Mouse (Mus musculus): Measurements from ENCODE around the gene Tapbp. TPM values are rescaled to one million over a fixed set of nuclear protein-coding genes. Genes with fewer than 3 reads are reported as not detected.

Gene Tapbp
- polyA plus RNA-seq, 1 experiment from 2014 or later, result 42.1 TPM

Small RNA genes lying within 50 kb of the gene (microRNA-seq; reads per million reads assigned to microRNA genes)
- gene Gm27740, result not detected

Other genes with a start within 250 kb of the Tapbp start
- gene Hnrnpm, start 229.0 kb upstream of the Tapbp start, polyA plus RNA-seq (2015; fragmentation: Nextera tagmentation; extraction: Ambion mirVana), result 274 and 281 TPM in 2 replicates
- 62.6 and 65.6 TPM in 2 replicates for gene March2, start 197.2 kb upstream of the Tapbp start, polyA plus RNA-seq (2015; fragmentation: Nextera tagmentation; extraction: Ambion mirVana)
- 257 and 267 TPM in 2 replicates for gene Rab11b, start 155.4 kb upstream of the Tapbp start, polyA plus RNA-seq (2015; fragmentation: Nextera tagmentation; extraction: Ambion mirVana)
- gene Angptl4, start 134.1 kb upstream of the Tapbp start, polyA plus RNA-seq (2015; fragmentation: Nextera tagmentation; extraction: Ambion mirVana), result 53.1 and 62.9 TPM in 2 replicates
- 29.4 and 32.3 TPM in 2 replicates for gene Kank3, start 105.4 kb upstream of the Tapbp start, polyA plus RNA-seq (2015; fragmentation: Nextera tagmentation; extraction: Ambion mirVana)
- 716 and 1,053 TPM in 2 replicates for gene Rps28, start 91.3 kb upstream of the Tapbp start, polyA plus RNA-seq (2015; fragmentation: Nextera tagmentation; extraction: Ambion mirVana)
- gene Ndufa7, start 91.3 kb upstream of the Tapbp start, polyA plus RNA-seq (2015; fragmentation: Nextera tagmentation; extraction: Ambion mirVana), result 404 and 428 TPM in 2 replicates
- gene Cd320, start 72.8 kb upstream of the Tapbp start, polyA plus RNA-seq (2015; fragmentation: Nextera tagmentation; extraction: Ambion mirVana), result 53.1 and 54.8 TPM in 2 replicates
- gene Gm7029, start 42.1 kb upstream of the Tapbp start, polyA plus RNA-seq (2015; fragmentation: Nextera tagmentation; extraction: Ambion mirVana), result not detected in 2 replicates
- 3.5 and 7.7 TPM in 2 replicates for gene Kifc1, start 25.2 kb upstream of the Tapbp start, polyA plus RNA-seq (2015; fragmentation: Nextera tagmentation; extraction: Ambion mirVana)
- 0.19 and 0.30 TPM in 2 replicates for gene Platr17, start 10.8 kb upstream of the Tapbp start, polyA plus RNA-seq (2015; fragmentation: Nextera tagmentation; extraction: Ambion mirVana)
- 47.2 and 55.7 TPM in 2 replicates for gene Daxx, start 6.5 kb upstream of the Tapbp start, polyA plus RNA-seq (2015; fragmentation: Nextera tagmentation; extraction: Ambion mirVana)
- gene Zbtb22, start within 50 bp of the Tapbp start, polyA plus RNA-seq (2015; fragmentation: Nextera tagmentation; extraction: Ambion mirVana), result 14.0 and 15.5 TPM in 2 replicates
- 51.8 and 58.5 TPM in 2 replicates for gene Rgl2, start 13.6 kb downstream of the Tapbp start, polyA plus RNA-seq (2015; fragmentation: Nextera tagmentation; extraction: Ambion mirVana)
- 132 and 139 TPM in 2 replicates for gene Pfdn6, start 24.4 kb downstream of the Tapbp start, polyA plus RNA-seq (2015; fragmentation: Nextera tagmentation; extraction: Ambion mirVana)
- gene Wdr46, start 24.8 kb downstream of the Tapbp start, polyA plus RNA-seq (2015; fragmentation: Nextera tagmentation; extraction: Ambion mirVana), result 31.4 and 36.0 TPM in 2 replicates
- gene B3galt4, start 35.6 kb downstream of the Tapbp start, polyA plus RNA-seq (2015; fragmentation: Nextera tagmentation; extraction: Ambion mirVana), result 5.9 and 8.3 TPM in 2 replicates
- 46.5 and 50.4 TPM in 2 replicates for gene Vps52, start 39.9 kb downstream of the Tapbp start, polyA plus RNA-seq (2015; fragmentation: Nextera tagmentation; extraction: Ambion mirVana)
- 1,572 and 1,837 TPM in 2 replicates for gene Rps18, start 40.1 kb downstream of the Tapbp start, polyA plus RNA-seq (2015; fragmentation: Nextera tagmentation; extraction: Ambion mirVana)
- gene H2-K1, start 84.4 kb downstream of the Tapbp start, polyA plus RNA-seq (2015; fragmentation: Nextera tagmentation; extraction: Ambion mirVana), result 25.5 and 31.3 TPM in 2 replicates
- 18.1 and 18.9 TPM in 2 replicates for gene Ring1, start 108.8 kb downstream of the Tapbp start, polyA plus RNA-seq (2015; fragmentation: Nextera tagmentation; extraction: Ambion mirVana)
- gene H2-Ke6, start 112.2 kb downstream of the Tapbp start, polyA plus RNA-seq (2015; fragmentation: Nextera tagmentation; extraction: Ambion mirVana), result 45.0 and 50.3 TPM in 2 replicates
- gene Slc39a7, start 115.8 kb downstream of the Tapbp start, polyA plus RNA-seq (2015; fragmentation: Nextera tagmentation; extraction: Ambion mirVana), result 258 and 259 TPM in 2 replicates
- 44.4 and 52.5 TPM in 2 replicates for gene Rxrb, start 115.9 kb downstream of the Tapbp start, polyA plus RNA-seq (2015; fragmentation: Nextera tagmentation; extraction: Ambion mirVana)
- 94.4 and 96.5 TPM in 2 replicates for gene Col11a2, start 123.5 kb downstream of the Tapbp start, polyA plus RNA-seq (2015; fragmentation: Nextera tagmentation; extraction: Ambion mirVana)
- 0.61 and 0.79 TPM in 2 replicates for gene H2-Oa, start 176.4 kb downstream of the Tapbp start, polyA plus RNA-seq (2015; fragmentation: Nextera tagmentation; extraction: Ambion mirVana)
- 13.4 and 15.2 TPM in 2 replicates for gene H2-DMa, start 203.6 kb downstream of the Tapbp start, polyA plus RNA-seq (2015; fragmentation: Nextera tagmentation; extraction: Ambion mirVana)
- gene Brd2, start 206.7 kb downstream of the Tapbp start, polyA plus RNA-seq (2015; fragmentation: Nextera tagmentation; extraction: Ambion mirVana), result 104 and 112 TPM in 2 replicates
- gene H2-DMb2, start 227.4 kb downstream of the Tapbp start, polyA plus RNA-seq (2015; fragmentation: Nextera tagmentation; extraction: Ambion mirVana), result 0.37 and 0.38 TPM in 2 replicates
- 2.6 and 3.3 TPM in 2 replicates for gene H2-DMb1, start 237.2 kb downstream of the Tapbp start, polyA plus RNA-seq (2015; fragmentation: Nextera tagmentation; extraction: Ambion mirVana)